Comparison of ENCODE assay signal across 9 mouse cellular contexts in the genomic region with DNA sequence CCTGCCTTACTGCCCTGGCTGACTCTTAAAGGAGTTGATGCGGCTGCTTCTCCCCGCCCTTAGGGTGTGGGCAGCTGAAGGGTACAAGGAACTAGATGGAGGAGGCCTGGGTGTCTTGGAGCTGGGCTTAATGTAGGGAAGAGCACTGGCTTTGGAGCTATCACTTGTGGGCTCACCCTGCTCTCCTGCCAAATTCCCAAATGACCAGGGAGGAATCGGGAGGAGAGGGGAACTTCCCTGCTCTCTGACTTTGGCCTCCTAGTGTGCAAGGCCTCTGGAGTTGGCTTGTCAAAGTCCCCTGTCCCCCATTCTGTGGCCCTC. TPM values are rescaled to one million over a fixed set of nuclear protein-coding genes. Genes with fewer than 3 reads are reported as not detected.
A peak's percentile ranks its signal among the peaks of the same experiment; 100 is the strongest.
DNase-seq lines count a peak whose midpoint lies in the region; ATAC-seq and TF ChIP-seq lines count a peak whose summit lies in the region.
"Had no signal": no experiment of that assay in that cellular context is flagged by ENCODE, and none has a peak within 500 bp of the region (broad histone marks: within the 10 kb centered on the region; RNA-seq: fewer than 3 reads in every experiment).

No protein-coding gene starts in this region.

- ATAC-seq in kidney, embryonic 15.5 days (replicated peaks; ENCODE audit: low FRiP score) = no peak
- no peak for ATAC-seq in embryonic facial prominence, embryonic 14.5 days (ENCODE audit: low read depth)
- no peak for ATAC-seq in intestine, postnatal 0 days
- ATAC-seq in midbrain, embryonic 16.5 days = no peak

- H3K36me3 ChIP-seq in kidney, embryonic 15.5 days = peaks cover 28% of the 10 kb centered on the region
- peaks cover 26% of the 10 kb centered on the region for H3K36me3 ChIP-seq in embryonic facial prominence, embryonic 14.5 days (ENCODE audit: control insufficient read depth, insufficient read depth, low read length)
- peaks cover 4% of the 10 kb centered on the region; the same call in 1 of the 2 replicates for H3K36me3 ChIP-seq in intestine, postnatal 0 days (ENCODE audit: control insufficient read depth, insufficient read depth)
- peaks cover 9% of the 10 kb centered on the region for H3K36me3 ChIP-seq in midbrain, embryonic 16.5 days (ENCODE audit: control insufficient read depth, insufficient read depth, low read length)

- no peaks in the 10 kb centered on the region for H3K9me3 ChIP-seq in kidney, embryonic 15.5 days (replicated peaks)
- no peaks in the 10 kb centered on the region for H3K9me3 ChIP-seq in embryonic facial prominence, embryonic 14.5 days (ENCODE audit: control insufficient read depth, low read length)
- H3K9me3 ChIP-seq in intestine, postnatal 0 days (ENCODE audit: control insufficient read depth) = no peaks in the 10 kb centered on the region
- no peaks in the 10 kb centered on the region for H3K9me3 ChIP-seq in midbrain, embryonic 16.5 days (replicated peaks; ENCODE audit: control insufficient read depth, low read length, poor library complexity, severe bottlenecking)

- peak overlapping the region; percentile 61 for H3K9ac ChIP-seq in kidney, embryonic 15.5 days
- peak overlapping the region; percentile 77 for H3K9ac ChIP-seq in embryonic facial prominence, embryonic 14.5 days (ENCODE audit: low read depth, low read length)
- H3K9ac ChIP-seq in intestine, postnatal 0 days (ENCODE audit: low read depth, low read length) = peak overlapping the region; percentile 38; the same call in 1 of the 2 replicates
- H3K9ac ChIP-seq in midbrain, embryonic 16.5 days (ENCODE audit: low read depth, low read length) = peak overlapping the region; percentile 95

- no peak for TF ChIP-seq CTCF in intestine, postnatal 0 days (IDR thresholded peaks at IDR 0.05; ENCODE audit: low read depth)

- 0 out of 2 replicates have a peak, but pooled peaks cover 7% of the 10 kb centered on the region for H3K27me3 ChIP-seq in kidney, embryonic 15.5 days
- no peaks in the 10 kb centered on the region for H3K27me3 ChIP-seq in embryonic facial prominence, embryonic 14.5 days (replicated peaks; ENCODE audit: control insufficient read depth, insufficient read depth, low read length)
- H3K27me3 ChIP-seq in intestine, postnatal 0 days (replicated peaks; ENCODE audit: control insufficient read depth, insufficient read depth, low read length) = peaks cover 43% of the 10 kb centered on the region
- no peaks in the 10 kb centered on the region for H3K27me3 ChIP-seq in midbrain, embryonic 16.5 days (ENCODE audit: control insufficient read depth, insufficient read depth, low read depth, low read length)
- H3K27me3 ChIP-seq: Patski had no signal

- H3K4me1 ChIP-seq in kidney, embryonic 15.5 days = peaks cover 31% of the 10 kb centered on the region
- H3K4me1 ChIP-seq in embryonic facial prominence, embryonic 14.5 days (ENCODE audit: control insufficient read depth, insufficient read depth, low read length) = peaks cover 8% of the 10 kb centered on the region; the same call in 1 of the 2 replicates
- no peaks in the 10 kb centered on the region for H3K4me1 ChIP-seq in intestine, postnatal 0 days (replicated peaks; ENCODE audit: control insufficient read depth, insufficient read depth, low read length)
- peaks cover 15% of the 10 kb centered on the region for H3K4me1 ChIP-seq in midbrain, embryonic 16.5 days (ENCODE audit: control insufficient read depth, insufficient read depth, low read length)

- no peak for DNase-seq in kidney, adult 9 months
- DNase-seq in embryonic facial prominence, embryonic 14.5 days (ENCODE audit: low spot score) = no peak
- no peak for DNase-seq in MN1 (ENCODE audit: low spot score)
- no peak for DNase-seq in adrenal gland, postnatal 4 days (ENCODE audit: low spot score in 2 of 2)
- DNase-seq in thymus, postnatal 10 days (ENCODE audit: low spot score in 2 of 2) = no peak

- 6% methylated on average over 3 of the region's 3 CpGs for WGBS in kidney, embryonic 15.5 days
- 0% methylated on average over 3 of the region's 3 CpGs for WGBS in embryonic facial prominence, embryonic 14.5 days
- WGBS in intestine, postnatal 0 days = 21% methylated on average over 3 of the region's 3 CpGs
- 0% methylated on average over 3 of the region's 3 CpGs for WGBS in midbrain, embryonic 16.5 days

- H3K4me3 ChIP-seq in kidney, embryonic 15.5 days (replicated peaks) = peak overlapping the region; percentile 64
- H3K4me3 ChIP-seq in embryonic facial prominence, embryonic 14.5 days (ENCODE audit: low read depth, low read length) = peak overlapping the region; percentile 78
- H3K4me3 ChIP-seq in intestine, postnatal 0 days (ENCODE audit: low read depth, low read length) = peak overlapping the region; percentile 50
- H3K4me3 ChIP-seq in midbrain, embryonic 16.5 days (ENCODE audit: low read depth, low read length) = peak overlapping the region; percentile 90

- H3K4me2 ChIP-seq in kidney, embryonic 15.5 days = peak overlapping the region; percentile 86
- H3K4me2 ChIP-seq in embryonic facial prominence, embryonic 14.5 days (ENCODE audit: low read depth, low read length) = peak overlapping the region; percentile 76
- peak overlapping the region; percentile 59 for H3K4me2 ChIP-seq in intestine, postnatal 0 days (replicated peaks; ENCODE audit: low read depth)
- H3K4me2 ChIP-seq in midbrain, embryonic 16.5 days (ENCODE audit: low read length) = peak overlapping the region; percentile 96

- H3K27ac ChIP-seq in kidney, embryonic 15.5 days = peak overlapping the region; percentile 81
- H3K27ac ChIP-seq in embryonic facial prominence, embryonic 14.5 days (replicated peaks; ENCODE audit: low read depth, low read length) = peak overlapping the region; percentile 73
- H3K27ac ChIP-seq in intestine, postnatal 0 days (ENCODE audit: low read depth, low read length) = peak overlapping the region; percentile 35; the same call in 1 of the 2 replicates
- H3K27ac ChIP-seq in midbrain, embryonic 16.5 days (ENCODE audit: low read length) = peak overlapping the region; percentile 76

RNA-seq across cellular contexts. Expression of a gene that starts 0.7 kb away (rescaled TPM):
- polyA plus RNA-seq in kidney, embryonic 15.5 days (2015; fragmentation: Nextera tagmentation; extraction: Ambion mirVana) = 40.0 and 45.8 TPM in 2 replicates
- polyA plus RNA-seq in embryonic facial prominence, embryonic 14.5 days (2014; fragmentation: Nextera tagmentation; extraction: Ambion mirVana) = 46.9 and 54.1 TPM in 2 replicates
- 18.6 and 20.1 TPM in 2 replicates for polyA plus RNA-seq in intestine, postnatal 0 days (2015; fragmentation: Nextera tagmentation; extraction: Ambion mirVana)
- 152 and 156 TPM in 2 replicates for polyA plus RNA-seq in midbrain, embryonic 16.5 days (2015; fragmentation: Nextera tagmentation; extraction: Ambion mirVana)
- total RNA-seq in adrenal gland, postnatal 4 days (2021) = 100 to 1,000 TPM; 107 to 113 TPM

RNA-seq across cellular contexts. Expression of a gene that starts 22.9 kb away (rescaled TPM):
- 3.3 and 4.1 TPM in 2 replicates for polyA plus RNA-seq in kidney, embryonic 15.5 days (2015; fragmentation: Nextera tagmentation; extraction: Ambion mirVana)
- 3.0 and 3.5 TPM in 2 replicates for polyA plus RNA-seq in embryonic facial prominence, embryonic 14.5 days (2014; fragmentation: Nextera tagmentation; extraction: Ambion mirVana)
- 2.8 and 3.2 TPM in 2 replicates for polyA plus RNA-seq in intestine, postnatal 0 days (2015; fragmentation: Nextera tagmentation; extraction: Ambion mirVana)
- polyA plus RNA-seq in midbrain, embryonic 16.5 days (2015; fragmentation: Nextera tagmentation; extraction: Ambion mirVana) = 3.6 and 4.3 TPM in 2 replicates
- 10 to 100 TPM; 52.8 to 53.8 TPM for total RNA-seq in adrenal gland, postnatal 4 days (2021)

RNA-seq across cellular contexts. Expression of a gene that starts 23.4 kb away (rescaled TPM):
- 44.3 and 52.1 TPM in 2 replicates for polyA plus RNA-seq in kidney, embryonic 15.5 days (2015; fragmentation: Nextera tagmentation; extraction: Ambion mirVana)
- polyA plus RNA-seq in embryonic facial prominence, embryonic 14.5 days (2014; fragmentation: Nextera tagmentation; extraction: Ambion mirVana) = 35.0 and 39.1 TPM in 2 replicates
- polyA plus RNA-seq in intestine, postnatal 0 days (2015; fragmentation: Nextera tagmentation; extraction: Ambion mirVana) = 36.7 and 48.3 TPM in 2 replicates
- 15.3 and 22.8 TPM in 2 replicates for polyA plus RNA-seq in midbrain, embryonic 16.5 days (2015; fragmentation: Nextera tagmentation; extraction: Ambion mirVana)
- total RNA-seq in adrenal gland, postnatal 4 days (2021) = 100 to 1,000 TPM; 217 to 242 TPM

RNA-seq across cellular contexts. Expression of a gene that starts 33.4 kb away (rescaled TPM):
- polyA plus RNA-seq in kidney, embryonic 15.5 days (2015; fragmentation: Nextera tagmentation; extraction: Ambion mirVana) = not detected in 2 replicates
- polyA plus RNA-seq in embryonic facial prominence, embryonic 14.5 days (2014; fragmentation: Nextera tagmentation; extraction: Ambion mirVana) = not detected in 2 replicates
- not detected in 2 replicates for polyA plus RNA-seq in intestine, postnatal 0 days (2015; fragmentation: Nextera tagmentation; extraction: Ambion mirVana)
- not detected in 2 replicates for polyA plus RNA-seq in midbrain, embryonic 16.5 days (2015; fragmentation: Nextera tagmentation; extraction: Ambion mirVana)
- total RNA-seq in adrenal gland, postnatal 4 days (2021) = not detected
- polyA plus RNA-seq: Patski had no signal

RNA-seq across cellular contexts. Expression of a gene that starts 39.3 kb away (rescaled TPM):
- 0.31 and 1.0 TPM in 2 replicates for polyA plus RNA-seq in kidney, embryonic 15.5 days (2015; fragmentation: Nextera tagmentation; extraction: Ambion mirVana)
- 1.1 and 1.5 TPM in 2 replicates for polyA plus RNA-seq in embryonic facial prominence, embryonic 14.5 days (2014; fragmentation: Nextera tagmentation; extraction: Ambion mirVana)
- polyA plus RNA-seq in intestine, postnatal 0 days (2015; fragmentation: Nextera tagmentation; extraction: Ambion mirVana) = 0.63 and 0.84 TPM in 2 replicates
- 0.09 and 0.31 TPM in 2 replicates for polyA plus RNA-seq in midbrain, embryonic 16.5 days (2015; fragmentation: Nextera tagmentation; extraction: Ambion mirVana)
- total RNA-seq in adrenal gland, postnatal 4 days (2021) = 10 to 100 TPM in 1 of 2 experiments, 1 to 10 TPM in 1; 1.8 to 22.4 TPM

Comparison
In these comparisons a context has a peak if more than half of its experiments do, and no peak if none do; other contexts are left out.
1. H3K9ac ChIP-seq: peak in every context shown above with its lines; median percentile 95 in midbrain, embryonic 16.5 days; 77 in embryonic facial prominence, embryonic 14.5 days; 61 in kidney, embryonic 15.5 days; 38 in intestine, postnatal 0 days.